Comparison of ENCODE assay signal across 21 mouse cellular contexts in the genomic region with DNA sequence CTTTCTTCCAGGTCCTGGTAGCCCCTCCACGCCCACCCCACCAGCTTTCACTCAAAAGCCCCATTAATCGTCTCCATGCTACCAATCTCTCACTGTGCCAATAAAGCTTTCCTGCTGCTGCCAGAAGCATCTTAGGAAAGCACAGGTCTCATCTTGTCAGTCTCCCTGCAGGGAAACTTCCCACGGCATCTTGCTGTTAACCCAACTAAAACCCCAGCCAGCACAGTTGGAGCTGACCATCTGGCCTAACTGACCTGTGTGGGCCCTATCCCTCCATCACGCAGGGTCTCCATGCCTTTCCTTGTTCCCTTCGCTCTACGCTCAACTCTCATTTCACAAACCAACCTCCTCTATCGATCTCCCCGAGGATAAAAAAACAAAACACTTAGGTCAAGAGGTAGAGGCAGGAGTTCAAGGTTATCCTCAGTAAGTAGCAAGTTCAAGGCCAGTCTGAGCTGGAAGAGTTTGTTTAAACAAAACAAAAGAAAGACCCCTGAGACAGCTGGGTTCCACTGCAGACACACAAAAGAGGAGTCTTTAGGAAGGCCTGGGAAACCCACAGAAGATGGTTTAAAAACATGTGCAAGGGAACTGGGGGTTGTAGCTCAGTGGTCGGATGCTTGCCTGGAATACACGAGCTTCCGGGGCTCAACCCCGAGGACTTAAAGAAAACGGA. TPM values are rescaled to one million over a fixed set of nuclear protein-coding genes. Genes with fewer than 3 reads are reported as not detected.
DNase-seq lines count a peak whose midpoint lies in the region; ATAC-seq and TF ChIP-seq lines count a peak whose summit lies in the region.
"Had no signal": no experiment of that assay in that cellular context is flagged by ENCODE, and none has a peak within 500 bp of the region (broad histone marks: within the 10 kb centered on the region; RNA-seq: fewer than 3 reads in every experiment).

No protein-coding gene starts in this region.

- no peak for TF ChIP-seq EP300 in stomach, postnatal 0 days (optimal IDR thresholded peaks at IDR 0.05)

- ATAC-seq in forebrain, embryonic 13.5 days, result no peak
- ATAC-seq in forebrain, embryonic 15.5 days (replicated peaks), result no peak
- ATAC-seq in stomach, embryonic 16.5 days (ENCODE audit: insufficient read depth, low FRiP score), result no peak
- no peak for ATAC-seq in stomach, postnatal 0 days (ENCODE audit: low FRiP score, low TSS enrichment)
- ATAC-seq in hindbrain, embryonic 13.5 days (ENCODE audit: low FRiP score), result no peak
- ATAC-seq: activated CD4-positive, CD25-positive, alpha-beta regulatory T cell, adult 4 months; hindbrain, embryonic 16.5 days had no signal

- H3K4me1 ChIP-seq in cerebellum, adult 2 months (ENCODE audit: control insufficient read depth, insufficient read depth, low read length), result peaks cover 12% of the 10 kb centered on the region
- no peaks in the 10 kb centered on the region for H3K4me1 ChIP-seq in forebrain, embryonic 13.5 days
- H3K4me1 ChIP-seq in forebrain, embryonic 15.5 days, result no peaks in the 10 kb centered on the region
- H3K4me1 ChIP-seq in stomach, embryonic 16.5 days (ENCODE audit: control insufficient read depth, insufficient read depth, low read length), result peaks cover 19% of the 10 kb centered on the region
- H3K4me1 ChIP-seq in stomach, postnatal 0 days (replicated peaks; ENCODE audit: control insufficient read depth, insufficient read depth), result no peaks in the 10 kb centered on the region
- no peaks in the 10 kb centered on the region for H3K4me1 ChIP-seq in hindbrain, embryonic 13.5 days (replicated peaks)
- H3K4me1 ChIP-seq: forebrain, embryonic 12.5 days had no signal

- H3K4me2 ChIP-seq in forebrain, embryonic 13.5 days, result no peak overlapping the region
- H3K4me2 ChIP-seq in forebrain, embryonic 15.5 days (replicated peaks), result no peak overlapping the region
- H3K4me2 ChIP-seq in stomach, embryonic 16.5 days (ENCODE audit: low read depth, low read length), result no peak overlapping the region
- no peak overlapping the region for H3K4me2 ChIP-seq in stomach, postnatal 0 days (replicated peaks; ENCODE audit: low read depth)
- no peak overlapping the region for H3K4me2 ChIP-seq in hindbrain, embryonic 13.5 days
- H3K4me2 ChIP-seq: embryonic facial prominence, embryonic 13.5 days; forebrain, embryonic 12.5 days; heart, embryonic 12.5 days; intestine, embryonic 15.5 days; limb, embryonic 15.5 days; liver, embryonic 15.5 days; lung, embryonic 14.5 days had no signal

- peaks cover 11% of the 10 kb centered on the region for H3K36me3 ChIP-seq in forebrain, embryonic 13.5 days (ENCODE audit: poor library complexity, severe bottlenecking)
- peaks cover 10% of the 10 kb centered on the region for H3K36me3 ChIP-seq in forebrain, embryonic 15.5 days
- no peaks in the 10 kb centered on the region for H3K36me3 ChIP-seq in stomach, embryonic 16.5 days (ENCODE audit: control insufficient read depth, insufficient read depth, low read length)
- H3K36me3 ChIP-seq in stomach, postnatal 0 days (ENCODE audit: control insufficient read depth, insufficient read depth, low read length), result no peaks in the 10 kb centered on the region
- H3K36me3 ChIP-seq in hindbrain, embryonic 13.5 days, result peaks cover 3% of the 10 kb centered on the region
- H3K36me3 ChIP-seq: heart, embryonic 12.5 days; intestine, embryonic 15.5 days; limb, embryonic 10.5 days; liver, embryonic 15.5 days had no signal

- peak overlapping the region; percentile 8; the same call in 1 of the 2 replicates for H3K9ac ChIP-seq in forebrain, embryonic 13.5 days
- no peak overlapping the region for H3K9ac ChIP-seq in forebrain, embryonic 15.5 days (replicated peaks)
- H3K9ac ChIP-seq in stomach, embryonic 16.5 days (ENCODE audit: low read length), result no peak overlapping the region
- H3K9ac ChIP-seq in stomach, postnatal 0 days (ENCODE audit: low read length), result no peak overlapping the region
- no peak overlapping the region for H3K9ac ChIP-seq in hindbrain, embryonic 13.5 days
- H3K9ac ChIP-seq: embryonic facial prominence, embryonic 13.5 days; forebrain, embryonic 12.5 days; heart, embryonic 12.5 days; intestine, embryonic 15.5 days; limb, embryonic 15.5 days; liver, embryonic 15.5 days; lung, embryonic 14.5 days had no signal

- TF ChIP-seq CTCF in cerebellum, adult 2 months (IDR thresholded peaks at IDR 0.05; ENCODE audit: borderline replicate concordance, insufficient read depth, low read depth, low read length), result no peak
- no peak for TF ChIP-seq CTCF in stomach, postnatal 0 days (IDR thresholded peaks at IDR 0.05; ENCODE audit: low read depth)

- H3K27me3 ChIP-seq in cerebellum, adult 2 months (ENCODE audit: control insufficient read depth, insufficient read depth, low read length), result no peaks in the 10 kb centered on the region
- no peaks in the 10 kb centered on the region for H3K27me3 ChIP-seq in forebrain, embryonic 13.5 days
- H3K27me3 ChIP-seq in forebrain, embryonic 15.5 days, result no peaks in the 10 kb centered on the region
- H3K27me3 ChIP-seq in stomach, embryonic 16.5 days (ENCODE audit: control insufficient read depth, insufficient read depth, low read length), result no peaks in the 10 kb centered on the region
- H3K27me3 ChIP-seq in stomach, postnatal 0 days (ENCODE audit: control insufficient read depth, insufficient read depth, low read length), result no peaks in the 10 kb centered on the region
- H3K27me3 ChIP-seq in hindbrain, embryonic 13.5 days, result no peaks in the 10 kb centered on the region
- H3K27me3 ChIP-seq: embryonic facial prominence, embryonic 13.5 days; forebrain, embryonic 12.5 days; heart, embryonic 12.5 days; intestine, embryonic 15.5 days; limb, embryonic 15.5 days; liver, embryonic 15.5 days had no signal

- 68% methylated on average over 13 of the region's 13 CpGs for WGBS in cerebellum, adult 2 months
- 84% methylated on average over 13 of the region's 13 CpGs for WGBS in forebrain, embryonic 13.5 days
- 84% methylated on average over 13 of the region's 13 CpGs for WGBS in forebrain, embryonic 15.5 days
- WGBS in stomach, embryonic 16.5 days, result 78% methylated on average over 13 of the region's 13 CpGs
- WGBS in stomach, postnatal 0 days, result 76% methylated on average over 13 of the region's 13 CpGs
- 81% methylated on average over 13 of the region's 13 CpGs for WGBS in hindbrain, embryonic 13.5 days

- no peak for TF ChIP-seq POLR2A in cerebellum, adult 2 months (IDR thresholded peaks at IDR 0.05; ENCODE audit: borderline replicate concordance, insufficient read depth, low read length)

- H3K4me3 ChIP-seq in cerebellum, adult 2 months (replicated peaks; ENCODE audit: insufficient read depth, low read depth, low read length), result no peak overlapping the region
- no peak overlapping the region for H3K4me3 ChIP-seq in forebrain, embryonic 13.5 days
- no peak overlapping the region for H3K4me3 ChIP-seq in forebrain, embryonic 15.5 days
- no peak overlapping the region for H3K4me3 ChIP-seq in stomach, embryonic 16.5 days (replicated peaks; ENCODE audit: low read length)
- no peak overlapping the region for H3K4me3 ChIP-seq in stomach, postnatal 0 days (ENCODE audit: low read depth, low read length)
- no peak overlapping the region for H3K4me3 ChIP-seq in hindbrain, embryonic 13.5 days
- H3K4me3 ChIP-seq: embryonic facial prominence, embryonic 13.5 days; forebrain, embryonic 12.5 days; heart, adult 2 months; heart, embryonic 12.5 days; intestine, embryonic 15.5 days; limb, embryonic 10.5 days; limb, embryonic 15.5 days; liver, embryonic 15.5 days had no signal

- H3K27ac ChIP-seq in cerebellum, adult 2 months (ENCODE audit: insufficient read depth, low read length), result no peak overlapping the region
- no peak overlapping the region for H3K27ac ChIP-seq in forebrain, embryonic 13.5 days
- H3K27ac ChIP-seq in forebrain, embryonic 15.5 days (replicated peaks), result no peak overlapping the region
- H3K27ac ChIP-seq in stomach, embryonic 16.5 days (ENCODE audit: low read length), result 0 out of 2 replicates have a peak overlapping the region, but pooled peaks have one; percentile 2
- no peak overlapping the region for H3K27ac ChIP-seq in stomach, postnatal 0 days (replicated peaks)
- H3K27ac ChIP-seq in hindbrain, embryonic 13.5 days, result no peak overlapping the region
- H3K27ac ChIP-seq: embryonic facial prominence, embryonic 13.5 days; forebrain, embryonic 12.5 days; heart, adult 2 months; intestine, embryonic 15.5 days; limb, embryonic 10.5 days; limb, embryonic 15.5 days; liver, embryonic 15.5 days had no signal

- H3K9me3 ChIP-seq in forebrain, embryonic 13.5 days (replicated peaks), result no peaks in the 10 kb centered on the region
- H3K9me3 ChIP-seq in forebrain, embryonic 15.5 days, result no peaks in the 10 kb centered on the region
- no peaks in the 10 kb centered on the region for H3K9me3 ChIP-seq in stomach, embryonic 16.5 days (replicated peaks; ENCODE audit: control insufficient read depth, low read length)
- no peaks in the 10 kb centered on the region for H3K9me3 ChIP-seq in stomach, postnatal 0 days (ENCODE audit: control insufficient read depth, low read length)
- no peaks in the 10 kb centered on the region for H3K9me3 ChIP-seq in hindbrain, embryonic 13.5 days
- H3K9me3 ChIP-seq: embryonic facial prominence, embryonic 13.5 days; forebrain, embryonic 12.5 days; heart, embryonic 12.5 days; intestine, embryonic 15.5 days; limb, embryonic 10.5 days; limb, embryonic 15.5 days; liver, embryonic 15.5 days had no signal

- peak; percentile 27 to 31 for DNase-seq in cerebellum, adult 2 months
- DNase-seq in cerebellum, adult 9-10 months, result no peak
- no peak for DNase-seq in stomach, postnatal 0 days (ENCODE audit: low spot score)
- DNase-seq: layer of hippocampus, postnatal 36 days; midbrain, embryonic 14.5 days; thymus, postnatal 25 days had no signal

RNA-seq across cellular contexts. Expression of a gene that starts 36.0 kb away (rescaled TPM):
- 12.3 and 13.5 TPM in 2 replicates for polyA plus RNA-seq in cerebellum, adult 2 months (2012; rRNA removed)
- 33.5 and 37.5 TPM in 2 replicates for polyA plus RNA-seq in forebrain, embryonic 13.5 days (2015; fragmentation: Nextera tagmentation; extraction: Ambion mirVana)
- 37.9 and 38.4 TPM in 2 replicates for polyA plus RNA-seq in forebrain, embryonic 15.5 days (2015; fragmentation: Nextera tagmentation; extraction: Ambion mirVana)
- 89.4 and 95.8 TPM in 2 replicates for polyA plus RNA-seq in stomach, embryonic 16.5 days (2015; fragmentation: Nextera tagmentation; extraction: Ambion mirVana)
- polyA plus RNA-seq in stomach, postnatal 0 days (2015; fragmentation: Nextera tagmentation; extraction: Ambion mirVana), result 70.1 and 77.1 TPM in 2 replicates
- polyA plus RNA-seq in hindbrain, embryonic 13.5 days (2015; fragmentation: Nextera tagmentation; extraction: Ambion mirVana), result 20.6 and 20.9 TPM in 2 replicates

Comparison
In these comparisons a context has a peak if more than half of its experiments do, and no peak if none do; other contexts are left out.
1. DNase-seq: peak in cerebellum, adult 2 months (2 of 2); none in cerebellum, adult 9-10 months (single experiment) and stomach, postnatal 0 days (single experiment).